Mouse (Mus musculus): ENCODE results near the gene Smpd2. TPM values are rescaled to one million over a fixed set of nuclear protein-coding genes. Genes with fewer than 3 reads are reported as not detected.

The Smpd2 gene
- polyA plus RNA-seq, 1 experiment, result 106 TPM

DNA sequence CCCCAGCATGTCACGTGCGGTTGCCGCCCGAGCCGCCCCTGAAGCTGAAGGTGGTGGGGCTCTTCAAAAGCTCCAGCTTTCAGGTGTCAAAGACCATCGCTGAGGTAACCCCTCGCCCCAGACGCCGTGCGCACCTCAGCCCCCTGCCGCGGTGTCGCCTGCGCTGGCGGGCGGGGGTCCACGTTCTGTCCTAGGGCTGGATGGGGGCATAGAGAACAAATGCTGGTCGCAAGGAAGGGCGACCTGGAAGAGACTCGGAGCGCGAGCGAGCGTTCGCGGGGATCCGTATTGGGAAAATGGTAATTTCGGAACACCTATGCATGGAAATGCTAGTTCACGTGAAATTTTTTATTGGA, 327 bp upstream of the Smpd2 start:
- under 1% methylated on average over 29 of the region's 29 CpGs for WGBS
- no peak for DNase-seq (ENCODE audit: low read depth, low spot score)

DNA sequence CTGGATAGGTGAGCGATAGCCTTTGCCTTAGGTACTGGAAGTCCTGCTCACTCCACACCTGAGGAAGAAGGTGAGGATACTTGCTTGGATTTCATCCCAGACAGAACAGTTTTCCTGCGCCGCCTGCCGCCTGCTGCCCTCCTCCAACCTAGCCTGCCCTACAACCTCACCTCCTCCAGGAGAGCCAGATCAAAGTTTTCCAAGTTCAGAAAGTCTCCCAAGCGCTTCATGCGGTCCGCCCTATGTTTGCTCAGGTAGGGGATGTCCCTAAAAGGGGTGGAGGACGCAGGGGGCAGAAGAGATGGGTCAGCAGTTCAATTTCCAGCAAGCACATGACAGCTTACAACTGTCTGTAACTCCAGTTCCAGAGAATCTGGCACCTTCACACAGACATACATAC, 875 bp downstream of the Smpd2 start:
- 15% methylated on average over 8 of the region's 8 CpGs for WGBS
- no peak for DNase-seq (ENCODE audit: low read depth, low spot score)

DNA sequence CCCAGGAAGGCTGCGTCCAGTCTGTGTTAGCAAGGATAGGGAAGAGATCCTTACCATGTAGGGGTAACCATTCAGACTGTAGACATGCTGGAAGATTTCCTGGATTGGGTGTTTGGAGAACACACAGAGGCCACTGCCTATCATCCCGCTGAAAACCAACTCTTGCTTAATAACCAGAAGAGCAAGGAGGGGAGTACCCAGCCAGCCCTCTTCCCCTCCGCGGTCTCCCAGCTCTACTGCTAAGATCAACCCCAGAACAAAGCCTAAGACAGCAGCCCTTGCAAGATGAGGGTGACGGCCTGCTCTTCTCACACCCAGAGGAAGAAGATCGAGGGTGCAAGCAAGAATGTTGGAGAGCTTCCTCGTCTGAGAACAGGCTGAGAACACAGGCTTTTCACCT, 1.3 kb downstream of the Smpd2 start:
- 13% methylated on average over 7 of the region's 7 CpGs for WGBS
- DNase-seq (ENCODE audit: low read depth, low spot score), result no peak

DNA sequence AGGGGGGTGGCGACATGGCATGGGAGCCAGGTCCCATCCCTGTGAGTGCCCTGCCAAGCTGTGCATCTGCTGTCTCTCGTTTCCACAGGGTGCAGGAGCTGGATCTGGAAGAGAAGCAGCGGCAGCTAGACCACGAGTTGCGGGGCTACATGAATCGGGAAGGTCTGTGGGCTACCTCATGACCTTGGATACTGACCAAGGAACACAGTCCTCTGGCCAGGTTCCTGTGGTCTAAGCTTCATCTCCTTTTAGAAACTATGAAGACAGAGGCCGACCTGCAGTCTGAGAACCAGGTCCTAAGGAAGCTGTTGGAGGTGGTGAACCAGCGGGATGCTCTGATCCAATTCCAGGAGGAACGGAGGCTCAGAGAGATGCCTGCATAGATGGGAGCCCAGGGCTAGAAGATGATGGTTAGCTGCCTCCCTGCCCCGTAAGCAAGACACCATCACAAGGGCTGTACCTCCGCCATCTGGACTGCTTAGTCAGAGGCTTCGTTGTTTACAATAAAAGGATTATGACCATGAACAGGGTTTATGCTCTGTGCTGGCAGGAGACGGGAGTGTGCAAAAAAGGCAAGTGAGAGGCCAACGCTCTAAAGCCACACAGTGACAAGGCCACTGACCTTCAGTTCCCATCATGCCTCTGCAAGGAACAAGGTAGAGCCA, 3.5 kb downstream of the Smpd2 start:
- no peak for DNase-seq (ENCODE audit: low read depth, low spot score)
- 66% methylated on average over 14 of the region's 14 CpGs for WGBS

DNA sequence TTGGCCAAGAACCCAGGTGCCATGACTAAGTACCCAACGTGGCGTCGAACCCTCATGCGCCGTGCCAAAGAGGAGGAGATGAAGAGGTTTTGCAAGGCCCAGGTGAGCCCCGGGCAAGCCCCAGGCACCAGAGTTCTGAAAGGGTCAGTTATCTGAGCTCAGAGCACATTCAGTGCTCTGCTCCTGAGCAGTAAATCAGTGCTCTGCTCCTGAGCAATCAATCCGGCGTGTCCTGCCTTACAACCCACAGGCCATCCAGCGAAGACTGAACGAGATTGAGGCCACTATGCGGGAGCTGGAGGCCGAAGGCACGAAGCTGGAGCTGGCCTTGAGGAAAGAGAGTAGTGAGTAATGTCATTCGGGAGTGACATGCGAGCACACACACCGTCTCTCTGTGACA, 4.4 kb downstream of the Smpd2 start:
- no peak for DNase-seq (ENCODE audit: low read depth, low spot score)
- WGBS, result 91% methylated on average over 16 of the region's 16 CpGs

DNA sequence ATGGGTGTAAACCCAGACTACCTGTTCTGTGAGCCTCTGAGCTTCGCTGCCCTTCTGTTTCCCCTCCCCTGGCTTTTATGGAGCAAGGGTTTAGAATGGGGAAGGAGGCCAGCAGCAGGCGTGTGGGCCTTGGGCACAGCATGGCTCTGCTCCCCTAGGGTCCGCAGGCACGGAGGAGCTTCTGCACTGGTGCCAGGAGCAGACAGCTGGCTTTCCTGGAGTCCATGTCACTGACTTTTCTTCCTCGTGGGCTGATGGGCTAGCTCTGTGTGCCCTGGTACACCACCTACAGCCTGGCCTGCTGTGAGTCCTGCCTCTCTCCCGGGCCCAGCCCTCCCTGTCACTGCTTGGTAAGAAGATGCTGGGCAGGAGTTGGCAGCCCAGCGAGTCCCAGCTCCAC, 7.7 kb downstream of the Smpd2 start:
- DNase-seq (ENCODE audit: low read depth, low spot score), result no peak
- WGBS, result 81% methylated on average over 7 of the region's 7 CpGs

DNA sequence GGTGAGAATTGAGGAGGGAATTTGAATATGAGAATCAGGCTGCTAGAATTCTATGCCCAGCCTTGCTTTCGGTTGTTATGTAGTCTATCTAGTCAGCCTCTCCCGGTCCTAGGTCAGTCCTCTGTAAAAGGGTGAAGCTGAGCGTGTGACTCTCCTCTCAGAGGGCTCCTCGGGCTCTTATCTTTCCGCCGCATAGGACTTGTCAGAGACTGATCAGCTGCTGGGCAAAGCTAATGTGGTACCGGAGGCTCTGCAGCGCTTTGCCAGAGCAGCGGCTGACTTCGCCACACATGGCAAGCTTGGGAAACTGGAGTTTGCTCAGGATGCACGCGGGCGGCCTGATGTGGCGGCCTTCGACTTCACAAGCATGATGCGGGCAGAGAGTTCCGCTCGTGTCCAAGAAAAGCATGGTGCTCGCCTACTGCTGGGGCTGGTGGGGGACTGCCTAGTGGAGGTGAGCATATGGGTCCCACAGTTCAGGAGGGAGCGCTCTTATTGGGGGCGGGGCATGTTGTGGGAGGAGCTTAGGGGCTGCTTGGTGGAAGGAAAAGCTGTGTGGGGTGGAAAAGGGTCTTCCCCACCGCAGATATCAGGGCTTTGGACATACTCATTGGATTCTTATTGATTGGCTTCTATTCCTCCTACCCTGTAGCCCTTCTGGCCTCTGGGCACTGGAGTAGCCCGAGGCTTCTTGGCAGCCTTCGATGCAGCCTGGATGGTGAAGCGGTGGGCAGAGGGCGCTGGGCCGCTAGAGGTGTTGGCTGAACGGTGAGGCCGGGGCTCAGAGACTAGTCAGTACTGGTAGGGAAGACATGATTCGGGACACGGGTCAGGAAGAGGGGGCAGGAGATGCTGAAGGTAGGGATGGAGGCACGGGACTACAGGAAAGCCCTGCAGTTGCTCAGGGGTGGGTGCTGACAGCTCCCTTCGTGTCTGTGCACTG, 9.0 kb downstream of the Smpd2 start:
- DNase-seq (ENCODE audit: low read depth, low spot score), result no peak
- WGBS, result 81% methylated on average over 33 of the region's 33 CpGs

DNA sequence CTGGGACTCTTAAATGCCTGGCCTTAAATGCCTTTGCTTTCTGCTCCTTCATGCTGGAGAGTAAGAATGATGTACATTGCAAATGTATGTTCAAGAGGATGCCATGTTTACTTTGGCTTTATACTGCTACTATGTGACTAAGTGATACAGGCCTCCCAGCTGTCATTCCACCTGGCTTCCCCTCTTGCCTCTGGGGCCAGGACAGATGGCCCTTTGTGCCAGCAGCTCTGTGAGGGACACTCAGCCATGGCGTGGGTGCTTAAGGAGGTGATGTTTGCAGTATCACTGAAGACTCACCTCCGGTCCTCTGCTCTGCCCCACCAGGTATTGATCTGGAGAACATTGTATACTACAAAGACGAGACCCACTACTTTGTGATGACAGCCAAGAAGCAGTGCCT, 10.2 kb downstream of the Smpd2 start:
- WGBS, result 73% methylated on average over 3 of the region's 3 CpGs
- no peak for DNase-seq (ENCODE audit: low read depth, low spot score)

DNA sequence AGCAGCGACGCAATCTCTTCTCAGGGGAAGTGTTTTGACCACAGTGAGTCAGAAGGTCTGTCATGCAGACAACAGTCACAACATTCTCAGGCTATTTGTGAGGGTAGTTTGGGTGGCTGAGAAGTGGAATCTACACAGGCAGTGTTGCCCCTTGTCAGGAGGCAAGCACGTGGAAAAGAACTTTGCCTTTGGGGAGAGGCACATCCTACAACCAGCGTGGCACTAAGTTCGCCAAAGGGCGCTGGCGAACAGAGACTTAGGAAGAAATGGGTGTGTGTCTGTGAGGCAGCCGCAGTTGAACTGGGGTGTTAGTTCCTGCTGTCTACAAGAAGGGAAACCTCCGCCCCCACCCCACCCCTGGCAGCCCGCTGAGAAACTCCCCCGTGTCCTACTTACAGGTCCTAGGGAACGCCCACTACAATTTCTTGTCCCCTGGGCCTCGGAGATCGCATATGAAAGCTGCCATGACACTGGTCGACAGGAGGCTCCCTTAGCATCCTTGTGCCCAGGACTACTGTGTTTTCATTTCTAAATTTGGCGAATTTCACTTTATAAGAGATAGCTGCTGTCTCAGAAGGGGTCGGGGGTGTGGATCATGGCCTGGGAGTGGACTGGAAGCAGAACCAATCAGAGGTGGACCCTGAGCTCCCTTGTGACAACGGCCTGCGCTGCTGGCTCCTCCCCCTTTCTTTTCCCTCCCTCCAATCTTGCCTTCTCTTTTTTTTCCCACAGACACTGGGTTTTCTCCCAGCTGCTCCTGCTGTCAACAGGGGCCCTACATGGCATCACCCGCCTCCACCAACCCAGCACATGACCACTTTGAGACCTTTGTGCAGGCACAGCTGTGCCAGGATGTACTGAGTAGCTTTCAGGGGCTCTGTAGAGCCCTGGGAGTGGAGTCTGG, 12.6 kb downstream of the Smpd2 start:
- 4% methylated on average over 20 of the region's 20 CpGs for WGBS
- no peak for DNase-seq (ENCODE audit: low read depth, low spot score)

DNA sequence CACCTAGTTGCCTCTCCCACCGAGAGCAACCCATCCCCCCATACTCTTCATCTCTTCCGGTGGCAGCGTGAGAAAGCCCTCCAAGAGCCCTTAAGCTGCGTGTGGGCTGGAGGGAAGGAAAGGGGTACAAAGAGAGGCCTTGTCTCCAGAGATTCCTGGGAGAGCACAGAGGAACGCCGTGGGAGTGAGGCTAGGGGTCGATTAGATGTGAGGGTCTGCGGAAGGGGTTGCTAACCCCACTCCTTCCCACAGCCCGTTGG, 13.2 kb downstream of the Smpd2 start:
- DNase-seq (ENCODE audit: low read depth, low spot score), result no peak
- WGBS, result 2% methylated on average over 9 of the region's 9 CpGs

DNA sequence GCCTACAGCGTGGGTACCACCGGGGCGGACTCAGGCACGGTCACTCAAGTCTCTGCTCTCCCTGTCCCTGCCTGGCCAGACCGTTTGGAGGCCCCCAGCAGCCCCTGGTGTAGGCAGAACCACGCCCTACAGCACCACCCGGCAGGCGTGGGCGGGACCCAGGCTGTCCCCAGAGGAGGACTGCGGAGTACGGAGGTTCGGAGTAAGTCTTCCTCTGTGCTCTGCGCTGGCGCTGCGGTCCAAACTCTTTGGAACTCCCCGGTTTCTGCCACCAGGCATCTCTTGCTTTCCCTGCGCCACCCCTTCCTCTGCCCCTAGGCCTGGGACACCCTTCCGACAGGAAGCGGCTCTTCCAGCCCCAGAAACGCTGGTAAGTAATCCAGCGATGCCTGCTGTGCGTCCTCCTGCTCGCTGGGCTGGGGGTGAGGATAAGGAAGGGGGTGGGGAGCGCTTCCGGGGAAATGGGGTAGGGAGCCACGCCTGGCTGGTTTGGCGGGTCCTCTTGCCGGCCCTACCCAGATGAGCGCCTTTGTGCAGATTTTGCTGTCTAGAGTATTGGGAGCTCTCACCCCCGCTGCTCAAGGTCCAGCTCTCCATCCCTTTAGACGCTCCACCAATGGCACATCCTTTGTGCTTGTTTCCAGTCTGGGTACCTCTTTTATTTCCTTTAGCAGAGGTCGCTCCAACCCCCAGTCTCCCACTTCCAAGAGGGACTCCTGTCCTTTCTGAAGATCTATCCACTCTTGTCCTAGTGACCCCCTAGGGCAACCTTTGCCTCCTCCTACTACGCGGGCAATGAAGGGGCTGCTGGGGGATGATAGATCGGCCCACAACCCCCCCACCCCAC, 13.8 kb downstream of the Smpd2 start, which contains the start of gene Mical1:
TSS of gene Mical1 (plus strand) at position 144 of the 847 bp plus-strand sequence.
- 4% methylated on average over 35 of the region's 35 CpGs for WGBS
- DNase-seq (ENCODE audit: low read depth, low spot score), result no peak

DNA sequence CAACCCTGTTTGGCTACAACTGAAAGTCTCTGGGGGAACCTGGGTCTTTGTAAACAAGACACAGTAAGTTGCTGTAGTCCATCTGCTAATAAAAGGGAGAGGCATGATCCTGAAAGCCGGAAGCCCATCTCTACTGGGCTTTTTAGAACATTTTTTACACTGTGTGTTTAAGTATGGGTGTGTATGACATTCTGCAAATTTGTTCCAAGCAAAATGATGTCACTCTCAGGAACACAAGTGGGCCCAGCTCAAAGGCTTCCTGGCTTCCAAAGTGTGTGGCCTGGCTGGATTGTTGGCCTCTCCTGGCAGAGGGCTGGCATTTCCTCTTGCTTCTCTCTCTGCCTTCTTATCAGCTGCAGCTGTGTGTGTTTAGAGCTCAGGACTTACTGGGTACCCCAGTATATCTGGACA, 15.2 kb downstream of the Smpd2 start:
- DNase-seq (ENCODE audit: low read depth, low spot score), result no peak
- WGBS, result 17% methylated on average over 1 of the region's 1 CpGs

DNA sequence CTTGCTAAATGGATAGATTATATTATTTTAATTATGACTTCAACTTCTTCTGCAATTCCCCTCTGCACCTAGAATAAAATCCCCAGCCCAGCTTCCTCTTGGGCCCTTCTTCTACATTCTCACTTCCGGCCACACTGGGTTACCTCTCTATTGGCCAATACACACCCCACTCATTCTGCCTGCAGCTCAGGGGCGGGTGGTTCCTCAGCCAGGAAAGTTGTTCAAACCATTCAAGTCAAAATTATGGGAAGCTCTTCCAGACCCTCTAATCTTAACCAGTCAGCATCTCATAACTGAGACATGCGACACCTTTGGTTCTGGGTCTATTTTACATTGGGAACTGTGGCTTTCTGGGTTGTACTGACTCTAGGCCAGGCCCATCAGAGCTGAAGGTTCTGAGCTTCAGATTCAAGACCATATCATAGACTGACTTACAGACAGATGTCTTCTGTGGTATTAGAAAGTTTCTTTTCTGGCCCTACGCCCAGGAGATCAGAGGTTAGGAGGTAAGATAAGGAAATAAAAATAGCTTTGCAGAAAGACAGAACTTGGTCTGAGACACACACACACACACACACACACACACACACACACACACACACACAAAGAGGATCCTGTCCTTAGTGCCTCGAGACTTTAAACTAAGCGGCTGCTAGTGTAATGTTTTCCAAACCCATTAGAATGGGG, 16.2 kb downstream of the Smpd2 start:
- 48% methylated on average over 6 of the region's 6 CpGs for WGBS
- no peak for DNase-seq (ENCODE audit: low read depth, low spot score)

DNA sequence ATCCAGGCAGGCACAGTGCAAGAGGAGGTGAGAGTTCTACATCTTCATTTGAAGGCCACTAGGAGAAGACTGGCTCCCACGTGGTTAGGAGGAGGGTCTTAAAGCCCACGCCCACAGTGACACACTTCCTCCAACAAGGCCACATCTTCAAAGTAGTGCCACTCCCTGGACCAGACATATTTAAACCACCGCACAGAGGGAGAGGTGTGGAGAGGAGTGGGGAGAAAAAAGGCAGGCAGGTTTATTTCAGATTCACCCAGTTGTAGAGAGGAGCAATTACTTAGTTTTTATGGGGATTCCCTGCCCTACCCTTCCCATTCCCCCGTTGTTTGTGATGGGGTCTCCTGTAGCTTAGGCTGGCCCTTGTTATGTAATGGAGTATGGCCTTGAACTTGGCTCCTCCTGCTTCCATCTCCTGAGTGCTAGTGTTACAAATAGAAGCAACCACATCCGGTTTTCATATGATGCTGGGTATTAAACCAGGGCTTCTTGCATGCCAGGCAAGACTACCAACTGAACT, 17.1 kb downstream of the Smpd2 start:
- WGBS, result 49% methylated on average over 5 of the region's 5 CpGs
- DNase-seq (ENCODE audit: low read depth, low spot score), result no peak

DNA sequence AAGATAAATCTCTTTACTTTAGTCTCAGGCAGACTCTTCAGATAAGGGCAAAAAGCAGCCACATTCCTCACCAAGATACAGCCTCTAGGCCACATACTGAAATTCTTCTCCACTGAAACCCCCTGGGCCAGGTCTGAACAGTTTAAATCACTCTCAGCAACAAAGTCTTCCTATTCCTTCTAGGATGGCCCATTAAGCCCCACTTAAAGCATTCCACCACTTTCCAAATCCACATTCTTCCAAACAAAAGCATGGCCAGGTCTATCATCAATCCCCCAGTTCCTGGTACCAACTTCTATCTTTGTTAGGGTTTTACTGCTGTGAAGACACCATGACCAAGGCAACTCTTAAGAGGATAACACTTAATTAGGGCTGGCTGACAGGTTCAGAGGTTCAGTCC, 17.6 kb downstream of the Smpd2 start:
- DNase-seq (ENCODE audit: low read depth, low spot score), result no peak

DNA sequence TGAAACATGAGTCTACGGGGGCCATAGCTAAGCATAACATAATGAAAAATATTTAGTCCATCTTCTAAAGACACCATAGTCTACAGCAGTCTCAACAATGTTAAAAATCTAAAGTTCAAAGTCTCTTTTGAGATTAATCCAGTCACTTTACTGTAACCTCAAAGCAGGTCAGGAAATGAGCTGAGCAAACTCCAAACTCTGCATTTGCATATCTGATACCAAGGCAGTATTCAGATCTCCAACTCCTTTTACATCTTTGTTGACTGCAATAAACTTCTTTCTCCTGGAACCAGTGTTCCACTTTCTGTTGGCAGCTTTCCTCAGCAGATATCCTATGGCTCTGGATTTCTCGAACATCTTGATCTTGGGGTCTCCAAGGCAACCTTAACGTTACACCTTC, 19.5 kb downstream of the Smpd2 start:
- 56% methylated on average over 3 of the region's 3 CpGs for WGBS
- DNase-seq (ENCODE audit: low read depth, low spot score), result no peak

DNA sequence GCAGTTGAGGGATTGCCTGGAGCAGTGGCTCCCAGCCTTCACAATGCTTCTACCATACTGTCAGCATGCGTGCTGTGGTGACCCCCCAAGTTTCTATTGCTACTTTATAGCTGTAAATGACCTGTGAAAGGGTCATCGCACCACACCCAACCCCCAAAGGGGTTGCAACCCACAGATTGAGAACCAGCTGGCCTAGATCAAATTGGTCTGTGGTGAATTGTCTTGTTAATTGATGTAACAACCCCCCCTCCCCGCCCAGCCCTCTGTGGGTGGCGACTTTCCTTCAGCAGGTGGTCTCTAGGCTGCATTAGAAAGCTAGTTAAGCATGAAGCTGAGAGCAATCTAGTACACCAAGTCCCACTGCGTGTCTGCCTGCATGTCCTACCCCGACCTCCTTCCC, 22.8 kb downstream of the Smpd2 start:
- 88% methylated on average over 6 of the region's 6 CpGs for WGBS
- no peak for DNase-seq (ENCODE audit: low read depth, low spot score)

DNA sequence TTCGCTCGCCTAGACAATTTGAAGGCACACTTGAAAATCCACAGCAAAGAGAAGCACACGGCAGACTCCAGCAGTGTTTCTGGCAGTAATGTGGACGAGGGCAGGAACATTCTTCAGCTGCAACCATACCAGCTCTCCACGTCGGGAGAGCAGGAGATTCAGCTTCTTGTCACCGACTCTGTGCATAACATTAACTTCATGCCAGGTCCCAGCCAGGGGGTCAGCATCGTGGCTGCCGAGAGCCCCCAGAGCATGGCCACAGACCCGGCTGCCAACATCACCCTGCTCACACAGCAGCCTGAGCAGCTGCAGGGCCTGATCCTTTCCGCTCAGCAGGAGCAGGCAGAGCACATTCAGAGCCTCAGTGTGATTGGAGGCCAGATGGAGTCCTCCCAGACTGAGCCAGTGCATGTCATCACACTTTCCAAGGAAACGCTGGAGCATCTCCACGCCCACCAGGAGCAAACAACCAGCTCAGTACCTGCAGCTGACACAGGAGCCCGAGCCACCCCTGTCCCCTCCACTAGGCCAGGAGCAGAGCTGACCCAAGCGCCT, 25.7 kb downstream of the Smpd2 start:
- DNase-seq (ENCODE audit: low read depth, low spot score), result no peak
- WGBS, result 79% methylated on average over 15 of the region's 15 CpGs

Measured in large intestine, adult 2 months (tissue).